Mouse (Mus musculus): ENCODE measurements around the gene Zdhhc9.

The Zdhhc9 gene

DNA sequence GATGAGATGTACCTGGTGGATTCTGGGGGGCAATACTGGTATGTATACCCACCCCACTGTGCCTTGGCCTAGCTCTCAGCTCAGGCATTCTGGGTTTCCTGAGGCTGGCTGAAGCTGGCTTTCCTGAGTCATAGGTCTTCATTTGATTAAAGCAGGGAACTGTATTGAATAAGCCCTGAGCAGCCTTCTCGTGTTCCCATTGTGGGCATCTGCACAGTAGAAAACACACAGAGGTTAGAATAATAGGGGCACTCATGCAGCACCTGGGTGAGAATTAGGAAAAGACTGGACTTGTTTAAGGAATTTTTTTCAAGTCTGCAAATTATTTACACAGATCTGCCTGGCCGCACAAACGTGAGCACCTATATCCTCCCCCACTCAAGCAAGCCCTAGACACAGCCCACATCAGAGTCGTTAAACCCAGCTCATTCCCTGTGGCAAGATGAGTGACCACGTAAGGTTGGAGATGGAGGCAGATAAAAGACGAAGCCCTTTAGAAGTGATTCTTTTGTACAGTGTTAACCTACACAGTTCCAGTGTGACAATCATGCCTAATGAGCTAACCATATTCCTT is 81.7 kb downstream of the Zdhhc9 start:
- no peak for DNase-seq

DNA sequence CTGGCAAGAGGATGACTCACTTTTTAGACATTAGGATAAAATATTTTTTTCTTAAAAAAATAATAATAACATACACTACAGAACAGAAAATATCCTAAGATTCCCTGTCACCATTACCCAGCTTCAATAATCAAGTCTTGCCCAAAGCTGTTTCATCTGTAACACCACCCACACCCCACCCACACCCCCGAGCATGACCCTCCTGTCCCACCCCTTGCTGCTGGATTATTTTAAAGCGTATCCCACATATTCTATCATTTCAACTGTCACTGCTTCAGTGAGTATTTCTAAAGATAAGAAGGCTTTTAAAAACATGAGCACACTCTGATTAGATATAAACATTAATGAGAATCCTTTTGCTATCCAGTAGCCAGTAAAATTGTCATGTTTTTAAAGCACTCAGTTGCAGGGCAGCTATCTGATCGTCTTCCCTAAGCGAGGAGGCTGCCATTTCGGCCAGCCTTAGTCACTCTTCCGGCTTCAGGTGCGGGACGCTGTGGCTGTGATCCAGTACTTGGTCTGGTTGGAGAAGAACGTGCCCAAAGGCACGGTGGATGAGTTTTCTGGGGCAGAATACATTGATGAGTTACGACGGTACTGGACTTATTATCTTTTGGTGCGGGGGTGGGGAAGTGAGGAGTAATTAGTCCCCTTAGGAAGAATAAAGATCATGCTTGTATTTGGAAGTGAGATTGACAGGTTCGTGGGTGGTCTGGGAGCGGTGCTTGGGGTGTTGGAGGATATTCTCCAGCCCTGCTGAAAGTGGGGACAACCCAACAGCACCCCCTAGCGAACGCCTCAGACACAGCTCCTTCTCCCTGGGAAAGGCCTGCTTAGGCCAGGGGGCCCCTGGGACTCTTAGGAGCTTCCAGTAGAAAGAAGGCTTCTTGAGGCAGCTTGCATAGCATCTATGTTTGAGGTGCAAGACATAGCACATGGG is 84.3 kb downstream of the Zdhhc9 start:
- DNase-seq, result peak; percentile 80
